Mouse (Mus musculus): ENCODE results near the gene Nlrp1a. TPM values are rescaled to one million over a fixed set of nuclear protein-coding genes. Genes with fewer than 3 reads are reported as not detected.

Nlrp1a gene
- total RNA-seq (2021) = under 1 TPM; 0.45 to 0.47 TPM
- long read RNA-seq, experiment 1, partial matches to known transcripts = 0 of 2 reads
- long read RNA-seq, experiment 1, other reads (novel, unspliced or antisense) = 2 of 2 reads
- long read RNA-seq, experiment 2, partial matches to known transcripts = 0 of 1 reads
- long read RNA-seq, experiment 2, other reads (novel, unspliced or antisense) = 1 of 1 reads

DNA sequence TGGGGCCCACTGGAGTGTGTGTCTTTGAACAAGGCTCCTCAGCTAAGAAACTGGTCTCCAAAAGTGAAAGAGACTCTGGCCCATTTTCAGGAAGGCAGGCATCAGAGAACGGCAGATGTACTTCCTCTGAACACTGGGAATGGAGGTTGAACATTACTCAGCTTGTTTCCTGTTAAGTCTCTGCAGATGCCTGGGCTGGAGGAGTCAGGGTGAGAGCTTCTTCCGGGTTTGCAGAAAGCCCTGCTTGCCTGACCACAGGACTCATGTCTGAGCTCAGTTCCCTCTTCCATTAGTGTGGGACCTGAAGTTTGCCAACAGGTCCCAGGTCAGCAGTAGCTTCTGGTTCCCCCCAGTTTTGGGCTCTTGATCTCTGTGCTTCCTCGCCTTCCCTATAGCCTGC lies at the start of gene Nlrp1a:
TSS of gene Nlrp1a (minus strand) at position 44 of the 400 bp plus-strand sequence.
- Histone ChIP-seq H3K4me3 (no peak within 1 kb of the TSS), H3K27ac (no peak within 1 kb of the TSS)
- no peak for DNase-seq (ENCODE audit: extremely low spot score in 1 of 2, low spot score in 2 of 2)
- intact Hi-C loops (cut with DNase I) = no loop called here
- no peak for TF ChIP-seq CTCF (IDR thresholded peaks at IDR 0.05)

DNA sequence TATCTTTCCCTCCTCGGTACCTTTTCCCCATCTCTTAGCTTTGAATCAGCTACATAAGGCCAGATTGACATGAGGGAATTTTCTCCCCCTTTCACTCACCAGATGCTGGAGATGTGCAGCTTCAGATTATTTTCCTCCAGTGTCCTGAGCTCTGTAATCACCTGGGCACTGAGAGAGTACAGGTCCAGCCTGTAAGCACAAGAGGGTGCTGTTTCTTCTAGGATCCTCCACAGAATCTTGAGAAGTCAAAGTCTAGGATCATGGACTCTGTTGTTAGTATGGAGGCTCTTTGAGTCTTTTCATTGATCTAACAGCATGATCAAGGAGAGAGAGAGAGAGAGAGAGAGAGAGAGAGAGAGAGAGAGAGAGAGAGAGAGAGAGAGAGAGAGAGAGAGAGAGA lies 25.1 kb upstream of the Nlrp1a start:
- no peak for DNase-seq (ENCODE audit: extremely low spot score in 1 of 2, low spot score in 2 of 2)
- Histone ChIP-seq H3K4me3 (no peak overlapping the region), H3K27ac (no peak overlapping the region)
- TF ChIP-seq CTCF (IDR thresholded peaks at IDR 0.05) = no peak; the same call in 1 of the 2 replicates
- intact Hi-C loops (cut with DNase I) = no loop called here

DNA sequence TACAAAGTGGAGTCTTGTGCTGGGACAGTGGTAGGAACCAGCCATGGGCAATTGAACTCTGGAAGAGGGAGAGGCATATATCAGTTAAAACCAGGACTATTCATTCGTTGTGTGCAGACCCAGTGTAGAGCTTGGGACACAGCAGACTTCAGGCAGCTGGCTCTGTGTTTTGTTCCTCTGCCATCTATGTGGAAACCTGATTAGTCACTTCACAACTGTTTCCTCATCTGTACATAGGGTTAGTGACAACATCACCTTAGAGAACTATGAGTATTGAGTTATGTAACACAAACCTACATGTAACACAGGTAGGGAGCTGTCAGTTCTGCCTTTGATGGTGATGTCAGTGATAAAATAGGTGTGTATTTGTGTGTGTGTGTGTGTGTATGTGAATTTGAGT lies 19.6 kb upstream of the Nlrp1a start:
- intact Hi-C loops (cut with DNase I) = no loop called here
- Histone ChIP-seq H3K27ac (no peak overlapping the region), H3K4me3 (no peak overlapping the region)
- DNase-seq (ENCODE audit: extremely low spot score in 1 of 2, low spot score in 2 of 2) = no peak
- TF ChIP-seq CTCF (IDR thresholded peaks at IDR 0.05) = no peak

GRCm38 (mm10) chr11:71159439-71160136 lies 15.1 kb upstream of the Nlrp1a start:
- no peak overlapping the region for H3K4me3 ChIP-seq
- TF ChIP-seq CTCF (IDR thresholded peaks at IDR 0.05) = no peak
- no peak overlapping the region for H3K27ac ChIP-seq
- intact Hi-C loops (cut with DNase I) = no loop called here
- no peak for DNase-seq (ENCODE audit: extremely low spot score in 1 of 2, low spot score in 2 of 2)

GRCm38 (mm10) chr11:71155272-71155671 lies 10.8 kb upstream of the Nlrp1a start:
- no peak for DNase-seq (ENCODE audit: extremely low spot score in 1 of 2, low spot score in 2 of 2)
- TF ChIP-seq CTCF (IDR thresholded peaks at IDR 0.05) = no peak
- intact Hi-C loops (cut with DNase I) = no loop called here
- Histone ChIP-seq H3K4me3 (no peak overlapping the region), H3K27ac (no peak overlapping the region)

GRCm38 (mm10) chr11:71142031-71142430 lies 2.5 kb downstream of the Nlrp1a start:
- Histone ChIP-seq H3K27ac (no peak overlapping the region), H3K4me3 (no peak overlapping the region)
- intact Hi-C loops (cut with DNase I) = no loop called here
- no peak for DNase-seq (ENCODE audit: extremely low spot score in 1 of 2, low spot score in 2 of 2)
- TF ChIP-seq CTCF (IDR thresholded peaks at IDR 0.05) = no peak

DNA sequence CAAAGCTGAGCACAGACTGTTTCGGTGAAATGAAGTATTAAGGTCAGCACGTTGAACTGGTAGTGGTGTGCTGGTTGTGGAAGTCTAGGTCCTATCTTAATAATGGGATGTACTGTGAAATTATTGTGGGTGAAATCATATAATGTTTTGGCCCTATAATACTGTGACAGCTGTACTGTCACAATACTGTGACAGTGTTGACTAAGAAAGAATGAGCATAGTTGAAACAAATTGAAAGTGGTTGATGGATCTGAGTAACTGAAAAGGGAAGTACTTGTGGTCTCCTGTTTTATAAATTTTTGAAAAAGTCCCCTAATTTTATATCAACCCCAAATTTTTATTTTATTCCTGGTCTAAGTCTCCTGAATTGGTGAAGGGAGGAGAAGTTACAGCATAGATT lies 37.4 kb downstream of the Nlrp1a start:
- intact Hi-C loops (cut with DNase I) = no loop called here

GRCm38 (mm10) chr11:71106261-71107021 lies 38.1 kb downstream of the Nlrp1a start:
- intact Hi-C loops (cut with DNase I) = no loop called here
- Histone ChIP-seq H3K27ac (no peak overlapping the region), H3K4me3 (no peak overlapping the region)
- DNase-seq (ENCODE audit: extremely low spot score in 1 of 2, low spot score in 2 of 2) = no peak
- TF ChIP-seq CTCF (IDR thresholded peaks at IDR 0.05) = no peak

More for the DNA sequence above, 37.4 kb downstream of the Nlrp1a start:
- DNase-seq (ENCODE audit: extremely low spot score in 1 of 2, low spot score in 2 of 2) = no peak
- no peak overlapping the region for H3K4me3 ChIP-seq
- TF ChIP-seq CTCF (IDR thresholded peaks at IDR 0.05) = no peak
- H3K27ac ChIP-seq = no peak overlapping the region

GRCm38 (mm10) chr11:71103931-71104330 lies 40.6 kb downstream of the Nlrp1a start:
- TF ChIP-seq CTCF (IDR thresholded peaks at IDR 0.05) = no peak
- intact Hi-C loops (cut with DNase I) = no loop called here
- Histone ChIP-seq H3K4me3 (no peak overlapping the region), H3K27ac (no peak overlapping the region)
- no peak for DNase-seq (ENCODE audit: extremely low spot score in 1 of 2, low spot score in 2 of 2)

- Histone ChIP-seq H3K27ac (no peak overlapping the region), H3K4me3 (no peak overlapping the region)
- intact Hi-C loops (cut with DNase I) = no loop called here
- TF ChIP-seq CTCF (IDR thresholded peaks at IDR 0.05) = no peak
- no peak for DNase-seq (ENCODE audit: extremely low spot score in 1 of 2, low spot score in 2 of 2)
Observed at GRCm38 (mm10) chr11:71076342-71076741, 68.2 kb downstream of the Nlrp1a start.

DNA sequence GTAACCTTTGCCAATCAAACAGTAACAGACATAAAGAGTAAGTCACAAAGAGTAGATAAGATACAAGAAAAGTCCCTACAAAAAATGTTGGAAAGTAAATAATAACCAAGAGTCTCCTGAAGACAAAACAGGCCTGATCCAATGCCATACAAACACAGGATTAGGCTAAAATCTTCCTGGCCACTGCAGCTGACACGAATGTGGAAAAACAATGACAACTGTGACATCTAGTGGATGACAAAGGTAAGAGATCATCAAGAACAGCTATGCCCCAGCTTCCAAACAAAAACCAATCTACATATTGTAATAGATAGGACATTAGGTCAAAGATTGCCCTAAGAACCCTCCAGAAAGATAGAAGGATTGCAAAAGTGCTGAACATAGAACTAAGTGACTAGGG lies 92.0 kb downstream of the Nlrp1a start:
- no peak overlapping the region for H3K4me3 ChIP-seq
- no peak for DNase-seq (ENCODE audit: extremely low spot score in 1 of 2, low spot score in 2 of 2)
- TF ChIP-seq CTCF (IDR thresholded peaks at IDR 0.05) = peak; percentile 70
- H3K27ac ChIP-seq = no peak overlapping the region
- intact Hi-C loops (cut with DNase I) = loop anchor here (5.0 kb wide), 2 partner anchors 50 to 70 kb away; partner anchors contain the start of genes C1qbp and Dhx33

Other genes starting within 250 kb of the Nlrp1a start
- gene Nup88, start 174.7 kb downstream of the Nlrp1a start, total RNA-seq (2021) = 10 to 100 TPM; 53.2 to 55.8 TPM
- 10 to 100 TPM; 34.0 to 40.5 TPM for gene Rpain, start 174.5 kb downstream of the Nlrp1a start, total RNA-seq (2021)
- gene C1qbp, start 161.7 kb downstream of the Nlrp1a start, total RNA-seq (2021) = 10 to 100 TPM; 83.8 to 93.9 TPM
- 10 to 100 TPM; 27.6 to 34.1 TPM for gene Dhx33, start 140.3 kb downstream of the Nlrp1a start, total RNA-seq (2021)
- gene Mis12, start 125.1 kb downstream of the Nlrp1a start, total RNA-seq (2021) = 10 to 100 TPM; 18.6 to 18.9 TPM
- gene Derl2, start 124.9 kb downstream of the Nlrp1a start, total RNA-seq (2021) = 10 to 100 TPM; 22.2 to 24.5 TPM
- gene 6330403K07Rik, start 111.2 kb downstream of the Nlrp1a start, total RNA-seq (2021) = 100 to 1,000 TPM; 254 to 260 TPM
- under 1 TPM; 0.16 TPM for gene Nlrp1b, start 86.0 kb upstream of the Nlrp1a start, total RNA-seq (2021)